Mouse (Mus musculus) heart, postnatal 0 days (tissue): ENCODE measurements around the gene Prkaa1. TPM values are rescaled to one million over a fixed set of nuclear protein-coding genes. Genes with fewer than 3 reads are reported as not detected.
A peak's percentile ranks its signal among the peaks of the same experiment; 100 is the strongest.

Source experiments
- ATAC-seq: fragments of 200-750 bp; cut with Nextera tagmentation; 2 replicates; pipeline ENCODE4 v1.8.0; 2017; ENCODE audit warnings: low read depth, moderate number of reproducible peaks, moderate library complexity; ENCODE audit not compliant: insufficient read depth
- DNase-seq: peaks from one replicate; pipeline ENCODE4 v3.0.0-alpha.2; 2016; ENCODE audit warnings: low spot score
- H3K27ac ChIP-seq: fragments of 300-500 bp; sonication (generic); 2 replicates; pipeline ENCODE4 v1.5.1; 2014; ENCODE audit warnings: low read depth, mild to moderate bottlenecking
- H3K27me3 ChIP-seq: fragments of 300-500 bp; sonication (generic); 2 replicates; pipeline ENCODE4 v1.6.1; 2014; ENCODE audit warnings: low read length, mixed read lengths; ENCODE audit not compliant: control insufficient read depth, insufficient read depth
- H3K36me3 ChIP-seq: fragments of 300-500 bp; sonication (generic); replicated peaks from 2 replicates; pipeline ENCODE4 v1.6.1; 2014; ENCODE audit warnings: low read length, mixed read lengths; ENCODE audit not compliant: control insufficient read depth, insufficient read depth
- H3K4me1 ChIP-seq: fragments of 300-500 bp; sonication (generic); 2 replicates; pipeline ENCODE4 v1.6.1; 2014; ENCODE audit warnings: antibody characterized with exemption; ENCODE audit not compliant: control insufficient read depth, insufficient read depth
- H3K4me2 ChIP-seq: fragments of 300-500 bp; sonication (generic); 2 replicates; pipeline ENCODE4 v1.6.1; 2014; ENCODE audit warnings: low read depth, mild to moderate bottlenecking, low read length, moderate library complexity
- H3K4me3 ChIP-seq: fragments of 300-500 bp; sonication (generic); 2 replicates; pipeline ENCODE4 v1.5.1; 2014; ENCODE audit warnings: low read depth, low read length
- H3K9ac ChIP-seq: fragments of 300-500 bp; sonication (generic); replicated peaks from 2 replicates; pipeline ENCODE4 v1.6.1; 2014; ENCODE audit warnings: low read depth, low read length, mixed read lengths
- H3K9me3 ChIP-seq: fragments of 300-500 bp; sonication (generic); replicated peaks from 2 replicates; pipeline ENCODE4 v1.6.1; 2016; ENCODE audit warnings: low read length; ENCODE audit not compliant: control insufficient read depth
- CTCF ChIP-seq: IDR thresholded peaks from 2 replicates; pipeline ENCODE4 v1.5.1; 2016; ENCODE audit warnings: antibody characterized with exemption, control low read depth, low read depth
- EP300 ChIP-seq: IDR thresholded peaks from 2 replicates; pipeline ENCODE4 v1.6.1; 2016; ENCODE audit warnings: antibody characterized with exemption, low read depth
- WGBS: fragments of 180-500 bp; shearing (Covaris S2); extraction: QIAGEN DNeasy Blood & Tissue Kit; methylation state at CpG from one replicate; pipeline ENCODE4 v1.1.7; 2014; 5-methylcytosine and 5-hydroxymethylcytosine counted together
- polyA plus RNA-seq: library from polyadenylated mRNA; unstranded; fragments of >200 nt; fragmentation: Nextera tagmentation; extraction: Ambion mirVana; gene quantifications from 2 replicates; pipeline ENCODE4 v1.2.1, GENCODE M21; 2015
- total RNA-seq: library from RNA; depleted of rRNA; stranded (reverse); fragments of >200 nt; gene quantifications from 2 replicates; pipeline ENCODE4 v1.2.3, GENCODE M21; 2014; ENCODE audit warnings: low replicate concordance

Prkaa1 gene
- total and polyA plus RNA-seq, 2 experiments from 2014 or later = 10.0 to 15.5 TPM

DNA sequence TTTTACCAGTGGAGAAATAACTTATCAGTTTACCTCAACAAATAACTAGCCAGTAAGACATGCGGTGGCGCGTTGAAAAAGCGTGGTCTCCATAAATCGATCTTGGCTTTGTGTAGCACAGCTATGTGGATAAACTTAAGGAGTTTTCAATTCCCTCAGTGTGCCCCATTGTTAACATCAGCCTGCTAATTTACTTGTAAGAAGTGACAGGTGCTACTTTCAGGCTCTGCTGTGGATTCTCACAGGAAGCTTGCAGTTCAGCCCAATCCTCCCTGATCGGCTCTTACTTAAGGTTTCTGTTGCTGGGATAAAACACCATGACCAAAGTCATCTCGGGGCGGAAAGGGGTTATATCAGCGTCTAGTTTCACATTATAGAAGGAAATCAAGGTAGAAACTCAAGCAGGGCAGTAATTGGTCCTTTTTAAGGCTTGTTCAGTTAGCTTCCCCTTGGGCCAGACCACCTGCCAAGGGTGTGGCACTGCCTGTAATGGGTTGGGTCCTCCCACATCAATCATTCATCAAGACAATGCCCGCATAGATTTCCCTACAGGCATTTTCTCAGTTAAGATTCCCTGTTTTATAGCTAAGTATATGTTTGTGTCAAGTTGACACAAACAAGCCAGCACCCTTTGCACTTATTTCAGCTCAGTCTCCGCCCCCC is 41.1 kb downstream of the Prkaa1 start:
- Histone ChIP-seq H3K4me2 (peak overlapping the region; percentile 80), H3K27ac (peak overlapping the region; percentile 82; the same call in 1 of the 2 replicates), H3K9ac (peak overlapping the region; percentile 85), H3K4me3 (peak overlapping the region; percentile 94), H3K27me3 (no peaks in the 10 kb centered on the region), H3K9me3 (no peaks in the 10 kb centered on the region), H3K4me1 (peaks cover 12% of the 10 kb centered on the region; the same call in 1 of the 2 replicates), H3K36me3 (peaks cover 10% of the 10 kb centered on the region; the same call in 1 of the 2 replicates)
- DNase-seq = no peak
- TF ChIP-seq CTCF (no peak), EP300 (no peak)
- 46% methylated on average over 10 of the region's 11 CpGs for WGBS
- no peak for ATAC-seq

DNA sequence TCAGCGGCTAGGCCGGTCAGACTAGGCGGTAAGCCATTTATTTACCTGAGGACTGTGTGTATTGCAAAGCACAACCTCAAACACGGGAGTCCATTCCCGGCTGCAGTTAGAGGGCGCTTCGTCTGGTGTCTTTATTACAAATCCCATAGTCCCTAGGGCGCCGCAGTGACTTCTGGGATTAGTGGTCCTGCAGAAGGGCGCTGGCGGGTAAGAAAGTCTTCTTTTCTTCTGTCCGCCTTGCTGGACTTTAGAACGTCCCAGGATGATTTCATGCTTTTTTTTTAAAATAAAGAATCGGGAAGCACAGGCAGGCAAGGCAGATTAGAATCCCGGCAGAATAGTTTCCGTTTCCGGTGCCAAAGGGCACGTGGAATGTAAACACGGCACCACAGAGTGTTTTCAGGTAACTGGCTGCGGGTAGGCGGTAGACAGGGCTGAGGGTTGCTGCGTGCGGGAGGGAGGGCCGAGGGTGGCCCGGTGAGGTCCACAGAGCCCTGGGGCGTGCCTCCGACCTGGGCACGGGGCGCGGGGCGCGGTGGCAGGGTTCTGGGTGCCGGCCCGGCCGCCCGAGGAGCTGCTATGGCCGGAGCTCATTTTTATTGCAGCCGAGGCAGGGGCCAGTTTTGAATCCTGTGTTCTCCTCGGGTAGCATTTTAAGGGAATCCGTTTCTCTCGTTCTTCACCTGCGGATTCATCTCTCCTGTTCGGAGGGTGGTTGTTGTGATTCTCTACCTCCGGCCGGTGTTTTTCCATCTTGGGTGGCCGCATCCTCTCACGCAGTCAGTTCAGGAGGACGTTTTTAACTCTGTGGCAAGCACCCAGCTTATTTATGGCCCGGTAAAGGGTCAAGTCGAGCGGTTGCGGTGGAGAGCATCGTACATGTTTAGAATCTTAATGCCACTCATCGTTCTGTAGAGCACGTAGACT is 42.0 kb downstream of the Prkaa1 start, which contains the start of gene Ttc33:
Gene Ttc33 (plus strand): TSS at position 160 of the 927 bp plus-strand sequence.
- TF ChIP-seq EP300 (peak; percentile 46; the same call in 1 of the 2 replicates), CTCF (peak; percentile 40)
- Histone ChIP-seq H3K9ac (peak within 1 kb of the TSS; percentile 85), H3K4me3 (peak within 1 kb of the TSS; percentile 94), H3K27me3 (no peaks in the 10 kb centered on the region), H3K4me1 (peaks cover 12% of the 10 kb centered on the region; the same call in 1 of the 2 replicates), H3K4me2 (peak within 1 kb of the TSS; percentile 80), H3K27ac (peak within 1 kb of the TSS; percentile 82), H3K9me3 (no peaks in the 10 kb centered on the region), H3K36me3 (peaks cover 12% of the 10 kb centered on the region; the same call in 1 of the 2 replicates)
- peak; percentile 70 for DNase-seq
- WGBS = under 1% methylated on average over 55 of the region's 55 CpGs
- ATAC-seq = peak; percentile 81

DNA sequence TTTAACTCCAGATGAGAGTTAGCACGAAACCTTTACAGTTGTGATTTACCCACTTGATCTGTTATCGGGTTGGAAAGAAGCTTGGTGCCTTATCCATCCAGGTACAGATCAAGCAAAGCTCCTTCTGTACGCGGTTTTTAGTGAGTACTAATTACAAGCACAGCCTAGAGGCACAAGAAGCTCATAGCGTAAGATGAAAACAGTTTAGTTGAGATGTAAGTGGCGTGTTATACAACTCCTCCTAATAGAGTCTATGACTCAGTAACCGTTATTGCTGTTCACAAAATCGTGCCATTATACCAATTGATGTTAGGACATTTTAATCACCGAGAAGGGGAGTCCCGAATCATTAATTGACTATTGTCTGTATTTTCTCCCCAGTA is 42.6 kb downstream of the Prkaa1 start:
- H3K27ac ChIP-seq = peak overlapping the region; percentile 82
- peak overlapping the region; percentile 80 for H3K4me2 ChIP-seq
- H3K4me3 ChIP-seq = peak overlapping the region; percentile 94
- TF ChIP-seq CTCF (no peak), EP300 (no peak)
- H3K36me3 ChIP-seq = peaks cover 18% of the 10 kb centered on the region
- ATAC-seq (no peak), DNase-seq (no peak)
- peak overlapping the region; percentile 85 for H3K9ac ChIP-seq
- H3K4me1 ChIP-seq = peaks cover 12% of the 10 kb centered on the region; the same call in 1 of the 2 replicates
- H3K27me3 ChIP-seq = no peaks in the 10 kb centered on the region
- no peaks in the 10 kb centered on the region for H3K9me3 ChIP-seq
- 33% methylated on average over 10 of the region's 10 CpGs for WGBS

DNA sequence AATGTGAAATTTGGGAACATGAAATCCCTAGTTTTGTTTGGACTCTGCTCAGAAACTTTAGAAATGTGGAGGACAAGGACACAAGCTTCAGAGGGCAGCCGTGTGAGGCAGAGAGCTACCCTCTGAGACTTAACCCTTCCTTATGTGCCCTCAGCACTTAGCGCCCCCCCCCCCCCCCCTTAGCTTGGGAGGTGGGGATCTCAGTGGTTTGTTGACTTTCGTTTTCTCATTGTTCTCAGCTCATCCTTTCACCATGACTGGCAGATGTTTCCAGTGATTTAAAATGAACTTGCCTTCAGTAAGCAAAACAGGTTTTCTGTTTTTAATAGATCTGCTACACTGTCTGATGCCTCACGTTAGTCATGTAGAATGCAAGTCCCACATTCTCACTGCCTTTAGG is 43.5 kb downstream of the Prkaa1 start:
- 52% methylated on average over 3 of the region's 4 CpGs for WGBS
- H3K4me1 ChIP-seq = peaks cover 12% of the 10 kb centered on the region; the same call in 1 of the 2 replicates
- H3K9ac ChIP-seq = no peak overlapping the region
- ATAC-seq = no peak
- H3K27me3 ChIP-seq = no peaks in the 10 kb centered on the region
- H3K4me2 ChIP-seq = no peak overlapping the region
- H3K36me3 ChIP-seq = peaks cover 23% of the 10 kb centered on the region
- no peak overlapping the region for H3K27ac ChIP-seq
- no peak for DNase-seq
- H3K4me3 ChIP-seq = no peak overlapping the region
- no peaks in the 10 kb centered on the region for H3K9me3 ChIP-seq
- TF ChIP-seq EP300 (no peak), CTCF (no peak)

DNA sequence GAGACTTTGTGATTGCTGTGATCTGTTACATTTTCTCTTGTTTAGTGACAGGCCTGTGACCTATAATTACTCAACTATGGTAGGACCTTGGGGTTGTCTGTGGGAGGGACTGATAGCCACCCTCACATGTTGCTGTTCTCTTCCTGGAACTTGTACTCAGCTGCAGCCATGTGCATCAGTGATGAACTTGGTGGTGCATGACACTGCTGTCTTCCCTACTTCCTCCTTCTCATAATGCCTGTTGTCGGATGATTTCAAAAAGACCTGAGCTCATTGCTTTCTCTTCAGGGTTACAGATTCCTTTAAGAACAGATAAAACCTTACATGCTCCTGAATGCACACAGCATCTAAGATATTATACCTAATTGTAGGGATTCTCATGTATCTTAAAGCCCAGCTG is 44.4 kb downstream of the Prkaa1 start:
- 82% methylated on average over 1 of the region's 1 CpGs for WGBS
- Histone ChIP-seq H3K27me3 (no peaks in the 10 kb centered on the region), H3K4me2 (no peak overlapping the region), H3K9ac (no peak overlapping the region), H3K36me3 (peaks cover 23% of the 10 kb centered on the region), H3K4me1 (peaks cover 12% of the 10 kb centered on the region; the same call in 1 of the 2 replicates), H3K9me3 (no peaks in the 10 kb centered on the region), H3K27ac (no peak overlapping the region), H3K4me3 (no peak overlapping the region)
- no peak for DNase-seq
- no peak for TF ChIP-seq CTCF
- no peak for TF ChIP-seq EP300
- no peak for ATAC-seq
